Comparison of ENCODE assay signal across 1 mouse cellular context in genomic region chr17:34234926-34235325, GRCm38 (mm10).
A peak's percentile ranks its signal among the peaks of the same experiment; 100 is the strongest.
TF ChIP-seq lines count a peak whose summit lies in the region.

No protein-coding gene starts in this region.

TF ChIP-seq in CH12.LX, 34 proteins besides CTCF, POLR2A, EP300 and RAD21 (continued from another document):
- TF ChIP-seq CHD1 (IDR thresholded peaks at IDR 0.05; ENCODE audit: low read depth, low read length), result no peak
- peak; percentile 67 for TF ChIP-seq IRF4 (IDR thresholded peaks at IDR 0.05; ENCODE audit: low read depth, low read length)
- no peak for TF ChIP-seq PAX5 (IDR thresholded peaks at IDR 0.05; ENCODE audit: low read length)
- peak; percentile 85 for TF ChIP-seq MYC (IDR thresholded peaks at IDR 0.05; ENCODE audit: low read depth, low read length)
- TF ChIP-seq HCFC1 (IDR thresholded peaks at IDR 0.05; ENCODE audit: low read depth, low read length), result peak; percentile 60
- peak; percentile 76 for TF ChIP-seq NRF1 (IDR thresholded peaks at IDR 0.05; ENCODE audit: low read depth, low read length)
- TF ChIP-seq ZNF384 (IDR thresholded peaks at IDR 0.05; ENCODE audit: low read depth, low read length), result 0 out of 2 replicates have a peak, but pooled peaks have one; percentile 14
- peak; percentile 82 for TF ChIP-seq MAX (IDR thresholded peaks at IDR 0.05; ENCODE audit: low read length)
- TF ChIP-seq MAZ (IDR thresholded peaks at IDR 0.05; ENCODE audit: low read depth, low read length), result peak; percentile 70; the same call in 1 of the 2 replicates
